Mouse (Mus musculus): ENCODE measurements at regions not wholly inside any gene's neighbourhood (a gene's known extent, or its start where the extent isn't known, plus 50 kb on each side); places are given as distances from the start of the nearest gene placed in this dataset.

DNA sequence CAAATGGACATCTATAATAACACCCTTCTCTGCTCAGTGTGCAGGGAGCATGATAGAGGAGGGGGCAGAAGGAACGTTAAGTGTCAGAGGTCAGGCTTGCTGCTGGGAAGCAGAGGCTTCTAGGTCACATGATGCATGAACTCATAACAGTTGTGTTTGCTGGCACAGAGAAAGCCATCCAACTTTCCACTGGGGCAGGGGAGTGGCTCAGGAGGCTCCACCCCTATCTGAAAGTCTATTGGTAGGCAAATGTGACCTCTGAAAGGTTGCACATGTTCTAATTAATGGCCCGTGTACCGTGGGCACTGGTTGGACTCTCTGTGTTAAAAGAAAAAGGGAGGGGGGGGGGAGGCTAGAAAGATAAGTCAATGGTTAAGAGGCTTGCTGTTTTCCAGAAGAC is 224.6 kb downstream of the Slc16a7 start:
- Histone ChIP-seq H3K27ac (no peak overlapping the region), H3K4me3 (no peak overlapping the region)
- no peak for TF ChIP-seq CTCF (IDR thresholded peaks at IDR 0.05)
- intact Hi-C loops (cut with DNase I), result no loop called here
- DNase-seq, result no peak

DNA sequence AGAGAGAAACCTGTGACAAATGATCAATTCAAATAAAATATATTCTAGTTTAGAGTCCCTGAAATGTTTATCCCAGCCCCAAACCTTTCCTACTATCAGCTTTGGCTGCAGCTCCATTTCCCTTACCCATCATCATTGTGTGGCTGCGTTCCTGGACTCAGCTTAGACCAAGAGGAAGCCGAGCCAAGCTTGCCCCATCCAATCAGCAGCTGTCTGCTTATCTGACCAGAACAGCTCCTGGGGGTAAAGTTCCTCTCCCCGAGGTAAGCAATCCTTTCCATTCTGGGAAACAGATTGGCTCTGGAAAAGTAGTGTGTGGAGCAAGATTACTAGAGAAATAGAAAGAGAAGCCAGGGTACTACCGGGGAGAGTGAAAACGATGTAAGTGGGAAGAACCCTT is 228.2 kb downstream of the Slc16a7 start:
- intact Hi-C loops (cut with DNase I), result no loop called here
- no peak for DNase-seq
- no peak overlapping the region for H3K27ac ChIP-seq
- no peak for TF ChIP-seq CTCF (IDR thresholded peaks at IDR 0.05)
- no peak overlapping the region for H3K4me3 ChIP-seq

DNA sequence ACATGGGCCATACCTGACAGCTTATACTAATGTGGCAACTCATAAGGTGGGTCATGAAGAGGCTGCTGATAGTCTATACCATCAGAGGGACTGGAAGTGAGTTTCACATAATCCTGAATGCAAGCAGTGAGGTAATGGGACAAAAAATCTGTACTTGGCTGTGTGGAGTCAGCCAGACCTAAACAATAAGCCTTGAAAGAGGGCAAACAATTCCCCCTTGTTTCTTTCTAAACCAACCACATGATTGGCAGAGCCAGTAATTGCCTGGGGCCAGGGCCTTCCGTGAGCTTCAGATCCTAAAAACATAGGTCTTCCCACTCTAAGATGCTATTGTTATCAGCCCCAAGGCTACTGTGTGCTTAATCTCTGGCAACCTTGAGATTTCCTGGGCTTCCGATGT is 240.5 kb downstream of the Slc16a7 start:
- no peak for TF ChIP-seq CTCF (IDR thresholded peaks at IDR 0.05)
- DNase-seq, result no peak
- Histone ChIP-seq H3K27ac (no peak overlapping the region), H3K4me3 (no peak overlapping the region)
- intact Hi-C loops (cut with DNase I), result no loop called here

DNA sequence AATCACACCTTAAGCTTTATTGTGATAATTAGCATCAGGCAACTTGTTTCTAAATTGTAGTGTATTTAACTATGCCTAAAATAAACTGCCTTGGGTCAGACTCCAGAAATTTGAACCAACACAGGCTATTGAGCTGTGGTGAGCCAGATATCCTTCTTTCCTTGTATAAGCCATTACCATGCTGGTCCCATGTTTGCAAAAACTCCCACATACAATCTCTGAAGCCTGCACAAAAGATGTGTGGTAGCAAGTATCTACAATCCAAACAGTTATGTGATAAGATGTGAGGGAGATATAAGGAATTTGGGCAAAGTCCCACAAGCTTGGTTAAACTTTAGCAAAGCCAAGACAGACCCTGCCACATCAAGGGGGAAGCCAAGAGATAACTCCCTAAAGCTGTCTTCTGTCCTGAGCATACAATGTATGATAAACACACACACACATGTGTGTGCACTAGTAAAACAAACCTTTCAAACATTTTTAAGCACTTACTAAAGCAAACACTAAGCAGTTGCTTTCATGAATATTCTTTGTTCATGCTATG is 242.0 kb downstream of the Slc16a7 start:
- H3K27ac ChIP-seq, result no peak overlapping the region
- no peak for TF ChIP-seq CTCF (IDR thresholded peaks at IDR 0.05)
- H3K4me3 ChIP-seq, result no peak overlapping the region
- intact Hi-C loops (cut with DNase I), result no loop called here
- DNase-seq, result no peak

DNA sequence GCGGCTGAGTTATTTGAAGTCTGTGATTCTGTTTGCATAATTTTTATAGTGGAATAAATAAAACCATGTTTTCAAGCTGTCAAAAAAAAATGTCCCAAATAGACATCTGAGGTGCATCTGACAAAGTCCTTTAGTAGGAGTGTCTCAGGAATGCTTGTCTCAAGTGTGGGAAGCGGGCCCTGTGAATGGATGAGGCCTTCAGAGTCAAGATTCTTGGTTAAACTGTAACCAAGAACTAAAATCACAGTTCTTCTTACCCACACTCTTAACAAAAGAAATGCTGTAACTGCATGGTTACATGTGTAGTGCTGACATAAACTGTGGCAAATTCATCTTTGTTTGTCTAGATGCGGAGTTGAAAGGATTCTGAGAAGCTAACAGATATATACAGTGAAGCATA is 242.9 kb downstream of the Slc16a7 start:
- no peak overlapping the region for H3K27ac ChIP-seq
- no peak overlapping the region for H3K4me3 ChIP-seq
- DNase-seq, result no peak
- TF ChIP-seq CTCF (IDR thresholded peaks at IDR 0.05), result no peak
- intact Hi-C loops (cut with DNase I), result no loop called here

DNA sequence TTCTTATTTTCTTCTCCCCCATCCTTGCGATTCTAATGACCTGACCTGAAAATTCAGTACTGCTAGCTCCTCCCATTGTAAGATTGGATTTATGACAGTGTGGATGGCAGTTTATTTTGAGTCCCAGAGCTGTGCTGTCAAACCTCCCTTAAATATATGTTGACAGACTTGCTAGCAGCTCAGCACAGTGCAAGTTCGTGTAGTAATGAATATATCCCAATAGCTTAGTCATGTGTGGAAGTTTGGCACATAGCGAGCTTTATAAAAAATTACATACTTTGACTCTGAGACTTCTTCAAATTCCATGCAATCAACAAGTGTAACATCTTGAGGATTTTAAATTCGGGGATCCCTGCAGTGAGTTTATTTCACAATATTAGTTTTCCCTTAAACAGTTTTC is 243.5 kb downstream of the Slc16a7 start:
- intact Hi-C loops (cut with DNase I), result no loop called here
- TF ChIP-seq CTCF (IDR thresholded peaks at IDR 0.05), result no peak
- Histone ChIP-seq H3K27ac (no peak overlapping the region), H3K4me3 (no peak overlapping the region)
- DNase-seq, result no peak

DNA sequence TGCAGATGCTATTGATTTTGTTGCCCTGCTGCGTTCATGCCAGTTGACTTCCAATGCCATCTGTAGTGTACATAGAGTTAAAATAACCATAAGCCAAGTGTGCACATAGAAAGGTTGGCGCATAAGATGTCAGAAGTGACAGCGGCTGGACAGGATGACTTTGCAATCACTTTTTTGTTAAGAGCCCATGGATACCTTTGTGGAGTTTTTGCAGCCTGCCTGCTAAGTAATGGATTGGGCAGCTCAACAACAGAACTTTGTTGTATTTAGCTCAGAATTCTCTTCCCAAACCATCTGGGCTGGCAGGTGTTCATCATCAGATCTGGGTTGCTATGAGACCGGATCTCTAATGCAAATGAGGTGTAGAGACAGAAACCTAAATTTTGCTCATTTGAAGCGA is 267.5 kb downstream of the Slc16a7 start:
- no peak for DNase-seq
- intact Hi-C loops (cut with DNase I), result no loop called here
- H3K27ac ChIP-seq, result no peak overlapping the region
- H3K4me3 ChIP-seq, result no peak overlapping the region
- no peak for TF ChIP-seq CTCF (IDR thresholded peaks at IDR 0.05)

DNA sequence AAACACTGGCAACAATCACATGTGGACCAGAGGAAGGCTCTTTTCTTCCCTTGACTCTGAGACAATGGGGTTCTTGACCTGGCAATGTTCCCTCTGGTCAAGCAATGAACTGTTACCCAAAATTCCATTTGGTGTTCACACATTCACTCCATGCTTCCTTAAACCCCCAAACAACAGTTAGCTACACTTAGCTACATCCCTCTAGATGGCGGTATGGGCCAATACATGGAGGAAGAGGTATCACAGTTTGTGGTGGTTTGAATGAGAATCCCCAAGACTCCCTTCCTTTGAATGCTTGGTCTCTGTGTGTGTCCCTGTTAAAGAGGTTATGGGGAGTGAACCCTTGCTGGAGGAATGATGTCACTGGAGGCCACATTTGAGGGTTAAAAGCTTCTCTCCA is 274.9 kb downstream of the Slc16a7 start:
- no peak for DNase-seq
- 0 out of 2 replicates have a peak, but pooled peaks have one; percentile 1 for TF ChIP-seq CTCF (IDR thresholded peaks at IDR 0.05)
- intact Hi-C loops (cut with DNase I), result no loop called here
- Histone ChIP-seq H3K27ac (no peak overlapping the region), H3K4me3 (no peak overlapping the region)

DNA sequence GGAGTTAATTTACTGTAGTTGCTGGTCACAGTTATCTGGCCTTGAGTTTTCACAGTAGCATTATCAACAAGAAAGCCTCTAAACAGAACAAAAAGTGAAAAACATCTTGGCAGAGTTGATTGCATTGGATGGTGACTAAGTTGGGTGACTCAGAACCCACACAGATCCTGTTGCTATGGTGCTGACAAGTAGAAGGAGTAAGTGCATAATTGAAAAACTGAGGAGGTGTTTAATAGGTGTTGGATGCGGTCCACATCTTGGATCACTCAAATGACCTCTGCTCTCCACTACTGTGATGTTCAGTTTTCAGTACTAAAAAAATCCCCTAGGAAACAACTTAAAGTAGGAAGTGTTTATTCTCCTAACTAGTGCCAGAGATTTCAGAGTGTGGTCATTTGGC is 280.3 kb downstream of the Slc16a7 start:
- DNase-seq, result no peak
- H3K4me3 ChIP-seq, result no peak overlapping the region
- intact Hi-C loops (cut with DNase I), result no loop called here
- no peak overlapping the region for H3K27ac ChIP-seq
- no peak for TF ChIP-seq CTCF (IDR thresholded peaks at IDR 0.05)

DNA sequence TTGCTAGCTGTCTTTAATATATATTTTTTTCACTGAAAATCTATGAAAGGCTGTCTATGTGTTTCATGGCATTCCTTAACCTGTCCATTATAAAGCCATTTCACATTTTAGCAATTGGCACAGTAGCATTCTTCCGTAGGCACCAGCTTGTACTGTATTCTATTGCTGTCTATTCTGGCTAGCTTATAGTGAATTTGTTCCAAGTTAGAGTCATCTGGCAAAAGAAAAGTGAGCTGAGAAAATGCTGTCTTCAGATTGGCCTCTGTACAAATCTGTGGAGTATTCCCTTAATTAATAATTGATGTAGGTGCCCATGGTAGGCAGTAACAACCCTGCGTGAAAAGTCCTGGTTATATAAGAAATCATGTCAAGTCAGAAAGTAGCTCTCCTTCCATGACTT is 304.3 kb downstream of the Slc16a7 start:
- Histone ChIP-seq H3K27ac (no peak overlapping the region), H3K4me3 (no peak overlapping the region)
- no peak for TF ChIP-seq CTCF (IDR thresholded peaks at IDR 0.05)
- no peak for DNase-seq
- intact Hi-C loops (cut with DNase I), result no loop called here

DNA sequence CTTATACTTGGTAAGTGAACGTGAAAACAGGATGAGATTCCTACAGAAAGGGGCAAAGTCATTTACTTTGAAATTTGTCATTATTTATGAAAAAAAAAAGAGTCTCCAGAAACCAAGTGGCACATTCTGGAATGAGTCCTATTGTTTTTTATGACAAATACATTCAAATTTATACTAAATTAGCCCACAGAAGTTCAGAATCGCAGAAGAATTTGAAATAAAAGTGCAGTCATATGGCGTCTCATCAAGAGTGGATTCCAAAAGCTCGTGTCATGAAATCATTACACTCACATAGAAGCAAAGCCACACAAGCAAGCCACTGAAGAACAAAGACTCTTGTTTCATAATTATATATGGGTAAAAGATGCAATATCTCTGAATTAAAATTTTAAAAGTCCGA is 316.9 kb downstream of the Slc16a7 start:
- H3K27ac ChIP-seq, result no peak overlapping the region
- no peak for TF ChIP-seq CTCF (IDR thresholded peaks at IDR 0.05)
- no peak overlapping the region for H3K4me3 ChIP-seq
- DNase-seq, result no peak
- intact Hi-C loops (cut with DNase I), result no loop called here

DNA sequence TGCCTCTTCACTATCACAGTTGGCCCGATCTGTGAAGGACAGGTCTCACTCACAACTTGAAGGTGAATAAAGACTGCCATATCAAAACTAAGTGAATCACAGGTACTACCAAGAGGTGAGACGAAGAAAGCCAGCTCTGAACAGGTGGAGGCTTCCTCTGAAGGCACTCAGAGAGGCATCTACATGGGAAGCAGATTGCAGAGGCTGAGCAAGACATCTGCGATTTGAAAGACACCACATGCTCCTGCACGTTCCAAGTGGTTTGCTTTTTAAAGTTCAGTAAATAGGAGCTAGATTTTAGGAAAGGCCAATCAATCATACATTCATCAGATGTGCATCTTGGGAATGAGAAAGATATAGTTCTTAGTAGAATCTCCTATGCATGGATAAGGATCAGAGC is 319.0 kb downstream of the Slc16a7 start:
- H3K4me3 ChIP-seq, result no peak overlapping the region
- no peak for DNase-seq
- intact Hi-C loops (cut with DNase I), result no loop called here
- no peak overlapping the region for H3K27ac ChIP-seq
- TF ChIP-seq CTCF (IDR thresholded peaks at IDR 0.05), result no peak

DNA sequence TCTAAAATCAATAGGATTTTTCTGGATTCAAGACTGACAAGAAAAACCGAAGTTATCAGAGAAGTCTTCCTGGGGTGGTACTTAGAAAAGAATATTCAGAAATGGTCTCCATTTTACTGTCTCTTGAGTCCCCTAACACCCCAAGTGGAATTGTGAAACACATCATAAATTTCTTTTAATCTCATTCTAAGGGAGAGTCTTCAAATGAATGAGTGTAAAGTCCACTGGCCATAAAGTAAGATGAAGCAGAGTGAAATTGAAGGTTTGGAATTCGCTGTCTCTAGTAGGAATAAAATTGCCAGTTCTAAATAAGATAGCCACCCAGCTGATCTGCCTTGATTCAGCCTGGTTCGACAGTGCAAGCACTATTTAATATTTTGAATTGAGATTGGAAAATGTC is 350.0 kb downstream of the Slc16a7 start:
- Histone ChIP-seq H3K4me3 (no peak overlapping the region), H3K27ac (no peak overlapping the region)
- intact Hi-C loops (cut with DNase I), result no loop called here
- no peak for DNase-seq
- TF ChIP-seq CTCF (IDR thresholded peaks at IDR 0.05), result no peak

DNA sequence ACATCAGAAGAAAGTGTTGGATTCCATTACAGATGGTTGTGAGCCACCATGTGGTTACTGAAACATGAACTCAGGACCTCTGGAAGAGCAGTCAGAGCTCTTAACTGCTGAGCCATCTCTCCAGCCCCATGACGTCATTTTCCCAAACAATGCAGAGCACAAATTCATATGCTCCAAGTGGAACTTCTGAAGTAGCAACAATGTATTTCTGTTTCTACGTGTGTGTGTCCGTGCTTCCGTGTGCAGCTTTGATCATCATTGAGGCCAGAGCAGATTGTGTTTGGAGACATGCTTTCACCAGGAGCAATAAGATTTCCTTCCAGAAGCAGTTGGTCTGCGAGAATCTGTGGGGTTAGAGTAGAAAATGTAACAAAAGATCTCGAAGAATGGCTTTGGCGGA is 353.6 kb downstream of the Slc16a7 start:
- Histone ChIP-seq H3K27ac (no peak overlapping the region), H3K4me3 (no peak overlapping the region)
- no peak for DNase-seq
- intact Hi-C loops (cut with DNase I), result no loop called here
- no peak for TF ChIP-seq CTCF (IDR thresholded peaks at IDR 0.05)

DNA sequence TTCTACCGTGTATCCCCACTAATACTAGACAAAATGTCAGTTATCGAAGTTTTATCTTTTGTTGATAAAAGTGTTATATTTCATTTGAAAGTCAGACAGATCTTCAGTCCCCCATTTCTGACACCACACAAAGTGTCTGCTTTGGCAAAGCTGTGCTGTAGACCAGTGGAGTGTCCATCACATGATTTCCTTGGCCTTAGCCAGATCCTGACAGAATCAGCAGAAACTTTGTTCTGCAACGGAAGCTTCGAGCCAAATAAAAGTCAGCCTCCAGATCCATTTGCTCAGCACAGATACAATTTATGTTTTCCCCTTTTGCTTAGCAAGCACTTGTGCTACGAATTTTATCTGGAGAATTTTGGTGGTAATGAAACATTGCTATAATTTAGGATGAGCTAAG is 360.9 kb downstream of the Slc16a7 start:
- Histone ChIP-seq H3K27ac (no peak overlapping the region), H3K4me3 (no peak overlapping the region)
- TF ChIP-seq CTCF (IDR thresholded peaks at IDR 0.05), result no peak
- DNase-seq, result no peak
- intact Hi-C loops (cut with DNase I), result no loop called here
